Mouse (Mus musculus) liver, postnatal 0 days (tissue): ENCODE measurements around the gene Dnmt3b. TPM values are rescaled to one million over a fixed set of nuclear protein-coding genes. Genes with fewer than 3 reads are reported as not detected.

Experiments used
- ATAC-seq: fragments of 200-750 bp; cut with Nextera tagmentation; 2 replicates; pipeline ENCODE4 v1.8.0; 2017; ENCODE audit warnings: mild to moderate bottlenecking, moderate library complexity
- DNase-seq: peaks from one replicate; pipeline ENCODE4 v3.0.0-alpha.2; 2016
- H3K27ac ChIP-seq: fragments of 300-500 bp; sonication (generic); 2 replicates; pipeline ENCODE4 v1.5.1; 2014; ENCODE audit warnings: antibody characterized with exemption, moderate library complexity, mild to moderate bottlenecking, low read depth
- H3K27me3 ChIP-seq: fragments of 300-500 bp; sonication (generic); 2 replicates; pipeline ENCODE4 v1.6.1; 2014; ENCODE audit warnings: low read length, control low read depth, mixed read lengths; ENCODE audit not compliant: insufficient read depth
- H3K36me3 ChIP-seq: fragments of 300-500 bp; sonication (generic); replicated peaks from 2 replicates; pipeline ENCODE4 v1.6.1; 2014; ENCODE audit warnings: mild to moderate bottlenecking, control low read depth, low read length, moderate library complexity, mixed read lengths; ENCODE audit not compliant: insufficient read depth
- H3K4me1 ChIP-seq: fragments of 300-500 bp; sonication (generic); 2 replicates; pipeline ENCODE4 v1.6.1; 2014; ENCODE audit warnings: antibody characterized with exemption, mild to moderate bottlenecking, control low read depth; ENCODE audit not compliant: insufficient read depth
- H3K4me2 ChIP-seq: fragments of 300-500 bp; sonication (generic); 2 replicates; pipeline ENCODE4 v1.6.1; 2014; ENCODE audit warnings: low read depth, mild to moderate bottlenecking, low read length, moderate library complexity, mixed read lengths
- H3K4me3 ChIP-seq: fragments of 300-500 bp; sonication (generic); 2 replicates; pipeline ENCODE4 v1.5.1; 2014; ENCODE audit warnings: low read depth, low read length
- H3K9ac ChIP-seq: fragments of 300-500 bp; sonication (generic); replicated peaks from 2 replicates; pipeline ENCODE4 v1.6.1; 2014; ENCODE audit warnings: mild to moderate bottlenecking, moderate library complexity
- H3K9me3 ChIP-seq: fragments of 300-500 bp; sonication (generic); 2 replicates; pipeline ENCODE4 v1.6.1; 2016; ENCODE audit warnings: mild to moderate bottlenecking, control low read depth, low read length, mixed read lengths
- CTCF ChIP-seq: sonication (generic); IDR thresholded peaks from 2 replicates; pipeline ENCODE4 v1.5.1; 2016; ENCODE audit warnings: antibody characterized with exemption, low read depth
- EP300 ChIP-seq: IDR thresholded peaks from 2 replicates; pipeline ENCODE4 v1.6.1; 2016; ENCODE audit warnings: antibody characterized with exemption, low read depth, mild to moderate bottlenecking
- WGBS: fragments of 180-500 bp; shearing (Covaris S2); extraction: QIAGEN DNeasy Blood & Tissue Kit; methylation state at CpG from one replicate; pipeline ENCODE4 v1.1.7; 2014; ENCODE audit not compliant: insufficient replicate concordance; 5-methylcytosine and 5-hydroxymethylcytosine counted together
- polyA plus RNA-seq: library from polyadenylated mRNA; unstranded; fragments of >200 nt; fragmentation: Nextera tagmentation; extraction: Ambion mirVana; gene quantifications from 2 replicates; pipeline ENCODE4 v1.2.1, GENCODE M21; 2015

Gene Dnmt3b
- polyA plus RNA-seq, 1 experiment from 2014 or later: 5.3 TPM

DNA sequence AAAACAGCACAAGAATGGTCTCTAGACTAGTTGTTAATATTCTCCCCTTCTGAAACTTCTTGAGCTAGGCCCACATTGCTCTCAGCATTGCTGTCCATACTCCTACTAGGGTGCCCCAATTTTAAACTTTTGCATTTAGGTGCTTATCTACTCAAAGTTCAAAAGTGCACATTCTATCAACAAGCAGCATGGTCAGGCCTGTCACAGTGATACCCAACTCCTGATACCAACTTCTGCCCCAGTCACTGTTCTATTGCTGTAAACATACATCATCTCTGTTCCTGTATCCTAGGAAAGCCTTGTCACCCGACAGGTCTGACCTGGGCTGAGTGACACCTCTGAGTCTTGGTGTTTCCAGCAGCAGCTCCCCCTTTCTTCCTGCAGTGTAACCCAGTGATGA lies 73.8 kb downstream of the Dnmt3b start:
- ATAC-seq (no peak), DNase-seq (no peak)
- Histone ChIP-seq H3K9me3 (no peaks in the 10 kb centered on the region), H3K36me3 (no peaks in the 10 kb centered on the region), H3K4me2 (no peak overlapping the region), H3K9ac (no peak overlapping the region), H3K4me3 (no peak overlapping the region), H3K4me1 (0 out of 2 replicates have a peak, but pooled peaks cover 2% of the 10 kb centered on the region), H3K27ac (no peak overlapping the region), H3K27me3 (no peaks in the 10 kb centered on the region)
- 57% methylated on average over 1 of the region's 1 CpGs for WGBS
- TF ChIP-seq CTCF: no peak
- TF ChIP-seq EP300: no peak

DNA sequence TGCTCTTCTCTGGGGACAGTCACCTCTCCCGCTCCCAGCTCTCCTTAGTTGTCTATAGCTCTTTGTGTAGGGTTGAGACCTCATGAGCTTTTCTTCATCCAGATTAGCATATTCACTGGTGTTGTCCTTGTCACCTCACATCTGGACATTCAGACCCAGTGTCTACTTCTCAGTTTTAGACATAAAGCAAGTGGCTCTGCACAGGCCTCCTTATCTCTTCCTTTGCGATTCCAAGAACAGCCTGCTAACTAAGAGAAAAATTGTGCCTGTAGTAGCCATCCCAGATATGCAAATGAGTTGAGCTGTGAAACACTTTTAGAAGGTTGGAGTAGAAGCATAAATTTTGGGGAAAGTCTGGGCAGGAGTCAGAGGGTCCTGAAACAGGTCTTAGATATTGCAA lies 75.2 kb downstream of the Dnmt3b start:
- no peak overlapping the region for H3K9ac ChIP-seq
- H3K9me3 ChIP-seq: no peaks in the 10 kb centered on the region
- ATAC-seq: peak; percentile 90
- 0 out of 2 replicates have a peak, but pooled peaks cover 2% of the 10 kb centered on the region for H3K4me1 ChIP-seq
- no peaks in the 10 kb centered on the region for H3K36me3 ChIP-seq
- WGBS: 51% methylated on average over 2 of the region's 2 CpGs
- H3K27me3 ChIP-seq: no peaks in the 10 kb centered on the region
- no peak for TF ChIP-seq CTCF
- peak; percentile 55; the same call in 1 of the 2 replicates for TF ChIP-seq EP300
- H3K4me3 ChIP-seq: no peak overlapping the region
- no peak for DNase-seq
- no peak overlapping the region for H3K4me2 ChIP-seq
- no peak overlapping the region for H3K27ac ChIP-seq

- Histone ChIP-seq H3K4me3 (no peak overlapping the region), H3K36me3 (no peaks in the 10 kb centered on the region), H3K4me2 (no peak overlapping the region), H3K9me3 (no peaks in the 10 kb centered on the region), H3K9ac (no peak overlapping the region), H3K27ac (no peak overlapping the region), H3K27me3 (no peaks in the 10 kb centered on the region), H3K4me1 (no peaks in the 10 kb centered on the region)
- TF ChIP-seq EP300: no peak
- TF ChIP-seq CTCF: no peak
- ATAC-seq (peak; percentile 68), DNase-seq (no peak)
- 57% methylated on average over 2 of the region's 2 CpGs for WGBS
These were observed 75.6 kb downstream of the Dnmt3b start for GRCm38 (mm10) chr2:153724871-153725270.

DNA sequence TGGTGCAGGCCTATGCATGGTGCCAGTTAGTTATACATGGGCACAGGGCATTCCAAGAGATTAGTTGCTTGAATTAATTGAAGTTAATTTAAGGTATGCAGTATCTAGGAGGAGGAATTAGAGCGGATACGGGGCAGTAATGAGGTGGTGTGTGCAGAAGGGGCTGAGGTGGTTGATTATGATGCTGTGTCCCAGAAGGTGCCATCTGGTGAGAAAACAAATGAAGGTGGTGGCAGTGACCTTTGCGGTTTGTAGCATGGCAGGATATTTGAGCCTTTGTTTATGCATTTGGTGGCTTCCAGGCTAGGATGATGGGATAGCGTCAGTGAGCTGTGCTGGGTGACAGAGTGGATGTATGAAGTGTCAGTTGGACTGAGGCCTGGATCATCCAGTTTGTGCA lies 76.0 kb downstream of the Dnmt3b start:
- WGBS: 91% methylated on average over 4 of the region's 4 CpGs
- Histone ChIP-seq H3K36me3 (no peaks in the 10 kb centered on the region), H3K9me3 (no peaks in the 10 kb centered on the region), H3K9ac (no peak overlapping the region), H3K4me1 (no peaks in the 10 kb centered on the region), H3K27me3 (no peaks in the 10 kb centered on the region), H3K4me2 (no peak overlapping the region), H3K4me3 (no peak overlapping the region), H3K27ac (no peak overlapping the region)
- no peak for DNase-seq
- TF ChIP-seq CTCF (no peak), EP300 (no peak)
- ATAC-seq: no peak

GRCm38 (mm10) chr2:153734033-153734432 lies 84.8 kb downstream of the Dnmt3b start:
- 45% methylated on average over 4 of the region's 4 CpGs for WGBS
- Histone ChIP-seq H3K9ac (no peak overlapping the region), H3K36me3 (no peaks in the 10 kb centered on the region), H3K27me3 (no peaks in the 10 kb centered on the region), H3K27ac (no peak overlapping the region), H3K9me3 (no peaks in the 10 kb centered on the region), H3K4me2 (no peak overlapping the region), H3K4me1 (no peaks in the 10 kb centered on the region), H3K4me3 (no peak overlapping the region)
- ATAC-seq (no peak), DNase-seq (no peak)
- TF ChIP-seq CTCF (no peak), EP300 (no peak)

Other genes with a start within 250 kb of the Dnmt3b start
- gene 4930404H24Rik, start 156.7 kb upstream of the Dnmt3b start, polyA plus RNA-seq: not detected in 2 replicates
- 1.7 and 1.9 TPM in 2 replicates for gene Nol4l, start 119.5 kb upstream of the Dnmt3b start, polyA plus RNA-seq
- gene Commd7, start 16.7 kb upstream of the Dnmt3b start, polyA plus RNA-seq: 31.2 and 32.9 TPM in 2 replicates
- 0.19 and 0.46 TPM in 2 replicates for gene Dnmt3c, start 47.2 kb downstream of the Dnmt3b start, polyA plus RNA-seq
- gene Mapre1, start 91.8 kb downstream of the Dnmt3b start, polyA plus RNA-seq: 79.0 and 79.2 TPM in 2 replicates
- 0.04 TPM in 1 of 2 replicates, not detected in the other for gene Efcab8, start 130.5 kb downstream of the Dnmt3b start, polyA plus RNA-seq
- not detected in 2 replicates for gene Sun5, start 221.6 kb downstream of the Dnmt3b start, polyA plus RNA-seq
- gene Bpifb2, start 225.6 kb downstream of the Dnmt3b start, polyA plus RNA-seq: not detected in 2 replicates